Mouse (Mus musculus): Measurements from ENCODE around the gene Pole. TPM values are rescaled to one million over a fixed set of nuclear protein-coding genes. Genes with fewer than 3 reads are reported as not detected.

Pole gene
- total RNA-seq (2021): 6.2 and 8.0 TPM in 2 replicates
- long read RNA-seq, partial matches to known transcripts: 1 of 2 reads
- long read RNA-seq, other reads (novel, unspliced or antisense): 1 of 2 reads

DNA sequence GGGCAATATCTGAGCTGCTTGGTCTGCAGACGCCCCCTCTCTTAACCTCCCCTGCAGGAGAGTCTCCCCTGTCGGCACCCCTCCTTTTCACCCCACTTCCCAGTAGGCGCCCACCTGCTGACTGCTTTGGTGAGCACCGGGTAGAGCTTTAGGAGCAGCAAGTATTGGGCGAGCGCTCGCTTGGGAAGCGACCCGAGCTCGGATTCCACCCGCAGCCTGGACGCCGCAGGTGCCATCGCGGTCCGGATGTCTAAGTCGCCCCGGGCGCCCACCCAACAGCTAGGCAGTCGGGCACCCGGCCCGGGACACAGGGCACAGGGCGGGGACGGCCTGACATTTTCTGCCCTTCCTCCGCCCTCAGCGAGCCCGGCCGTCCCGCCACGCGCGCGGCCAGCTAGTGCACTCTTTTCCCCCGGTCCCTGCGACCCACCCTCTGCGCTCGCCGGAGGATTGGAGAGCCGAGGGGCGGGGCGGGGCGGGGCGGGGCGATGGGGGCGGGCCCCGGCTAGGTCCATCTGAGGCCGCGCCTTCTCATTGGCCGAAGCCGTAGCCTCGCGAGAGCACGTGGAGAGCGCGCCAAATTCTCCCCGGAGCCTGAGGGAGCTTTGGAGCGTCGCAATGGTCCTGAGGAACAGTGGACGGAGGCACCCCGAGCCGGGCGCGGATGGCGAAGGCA, at the start of gene Pole, which contains the start of gene Pxmp2:
Gene Pole (plus strand): TSS at position 537 of the 676 bp plus-strand sequence.
Gene Pxmp2 (minus strand): TSS at position 417 of the 676 bp plus-strand sequence.
- DNase-seq: peak; percentile 92

DNA sequence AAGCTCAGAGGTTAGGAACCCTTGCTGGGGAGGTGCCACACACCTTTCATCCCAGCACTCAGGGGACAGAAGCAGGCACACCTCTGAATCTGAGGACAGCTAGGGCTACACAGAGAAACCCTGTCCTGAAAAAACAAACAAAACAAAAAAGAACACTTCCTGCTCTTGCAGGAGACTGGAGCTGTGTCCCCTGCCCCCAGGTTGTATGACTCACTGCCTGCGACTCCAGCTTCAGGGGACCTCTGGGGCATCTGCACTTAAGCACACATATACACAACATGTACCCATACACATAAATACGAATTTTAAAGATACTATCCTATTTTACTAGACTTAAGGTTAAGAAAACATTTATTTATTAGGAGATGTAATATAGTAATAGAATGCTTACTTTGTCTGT, 42.0 kb upstream of the Pole start:
- no peak for DNase-seq

DNA sequence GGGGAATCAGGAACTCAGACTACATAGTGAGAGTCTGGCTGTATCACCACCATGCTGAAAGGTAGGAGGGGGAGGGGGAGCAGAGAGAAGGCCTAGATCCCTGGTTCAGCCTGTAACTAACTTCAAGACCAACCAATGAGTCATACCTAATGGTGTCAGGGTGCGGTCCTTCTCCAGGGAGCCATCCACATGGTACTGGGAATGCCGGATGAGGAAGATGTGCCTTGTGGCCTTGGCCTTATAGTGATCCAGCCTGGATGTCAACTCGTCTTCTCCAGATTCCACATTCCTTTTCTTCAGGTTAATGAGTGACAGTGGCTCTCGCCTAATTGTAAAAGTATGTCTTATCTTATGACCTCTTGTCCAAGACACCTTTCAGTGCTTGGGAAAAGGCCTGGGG, 19.2 kb upstream of the Pole start:
- no peak for DNase-seq

DNA sequence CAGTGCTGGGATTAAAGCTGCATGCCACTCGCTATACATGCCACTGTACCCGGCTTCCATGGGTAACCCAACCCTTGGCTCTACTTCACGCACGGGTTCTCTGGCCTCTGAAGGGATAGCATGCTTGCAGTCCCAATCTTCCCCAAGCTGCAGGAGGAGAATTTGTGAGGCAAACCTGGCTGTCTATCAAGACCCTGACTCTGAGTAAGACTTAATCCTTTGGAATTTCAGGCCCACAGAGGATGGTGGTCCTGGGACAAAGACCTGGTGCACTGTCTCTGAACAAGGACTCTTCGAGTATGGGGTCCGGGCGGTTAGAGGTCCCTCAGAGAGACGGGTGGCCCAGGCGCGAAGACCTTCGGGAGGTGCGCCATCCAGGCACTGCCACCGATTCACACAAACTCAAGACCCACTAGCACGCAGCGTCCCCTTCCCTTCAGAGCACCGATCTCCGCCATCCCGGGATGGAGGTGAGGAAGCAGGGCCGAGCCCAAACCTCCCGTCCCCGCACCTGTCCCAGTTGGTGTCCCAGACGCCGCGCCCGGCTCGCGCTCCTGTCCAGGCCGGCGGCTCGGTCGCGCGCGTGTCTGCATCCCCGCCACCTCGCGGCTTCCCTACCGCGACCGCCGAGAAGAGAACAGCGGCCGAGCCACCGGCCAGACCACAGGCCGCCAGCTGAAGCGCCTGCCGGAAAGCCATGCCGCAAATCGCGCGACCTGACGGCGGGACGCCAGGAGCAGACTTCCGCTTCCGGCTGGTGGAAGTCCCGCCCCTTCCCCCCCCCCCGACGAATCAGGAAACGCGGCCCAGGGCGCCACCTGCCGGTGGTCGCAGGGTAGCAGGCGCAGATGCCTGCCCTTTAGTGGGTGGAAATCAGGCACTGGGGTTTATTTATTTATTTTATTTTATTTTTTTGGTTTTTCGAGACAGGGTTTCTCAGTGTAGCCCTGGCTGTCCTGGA, 16.7 kb upstream of the Pole start, which contains the start of gene Pgam5:
Gene Pgam5 (minus strand): TSS at position 773 of the 961 bp plus-strand sequence.
- peak; percentile 95 for DNase-seq

DNA sequence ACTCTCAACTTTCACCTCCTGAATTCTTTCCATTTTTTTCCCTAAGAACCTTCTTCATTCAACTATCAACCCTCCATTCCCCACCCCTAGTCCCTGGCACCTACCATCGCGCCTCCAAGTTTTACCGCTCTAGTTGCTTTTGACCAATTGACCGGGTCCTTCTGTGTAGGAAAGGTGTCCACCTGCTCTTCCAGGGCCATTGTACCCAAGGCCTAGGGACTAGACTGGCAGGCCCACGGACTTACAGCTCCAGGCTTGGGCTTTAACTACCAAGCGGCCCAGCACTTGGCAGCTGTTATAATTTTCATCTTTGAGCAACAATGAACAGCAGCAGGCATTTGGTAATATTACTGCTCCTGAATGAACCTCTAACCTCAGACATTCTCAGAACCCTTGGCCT, 15.9 kb upstream of the Pole start:
- DNase-seq: no peak

DNA sequence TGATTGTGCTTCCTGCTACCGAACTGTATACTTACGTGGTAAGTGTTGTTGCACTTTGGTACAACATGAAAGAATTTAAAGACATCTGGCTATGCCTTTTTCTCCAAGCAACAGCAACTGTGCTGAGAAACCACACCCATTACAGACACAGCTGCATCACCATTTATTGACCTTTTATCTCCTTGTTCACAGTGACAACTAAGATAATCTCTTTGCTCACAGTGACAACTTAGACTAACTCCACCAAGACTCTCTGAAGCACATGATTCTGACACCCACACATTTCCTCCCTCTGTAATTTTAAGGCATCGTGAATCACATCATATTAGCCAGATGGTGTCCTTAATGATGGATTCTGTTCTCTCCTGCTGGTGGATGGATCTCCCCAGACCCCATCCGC, 12.0 kb upstream of the Pole start:
- no peak for DNase-seq

DNA sequence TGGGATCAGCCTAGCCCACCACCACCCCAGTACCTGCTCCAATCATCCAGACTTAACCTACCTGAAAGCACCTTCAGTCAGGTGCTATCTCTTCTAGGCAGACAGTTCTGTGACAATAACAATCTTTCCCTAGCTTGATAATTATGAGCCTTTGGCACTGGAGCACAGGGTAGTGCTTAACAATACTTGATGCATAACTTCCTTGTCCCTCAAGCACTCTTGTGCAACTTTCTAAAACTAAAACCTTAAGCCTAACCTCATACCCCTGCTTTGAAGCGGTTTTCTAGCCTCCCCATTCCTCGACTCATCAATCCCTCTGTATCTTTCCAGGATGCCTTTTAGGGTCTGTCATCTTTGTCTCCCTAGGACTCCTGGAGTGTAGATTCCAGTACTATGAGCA, 11.3 kb upstream of the Pole start:
- DNase-seq: no peak

DNA sequence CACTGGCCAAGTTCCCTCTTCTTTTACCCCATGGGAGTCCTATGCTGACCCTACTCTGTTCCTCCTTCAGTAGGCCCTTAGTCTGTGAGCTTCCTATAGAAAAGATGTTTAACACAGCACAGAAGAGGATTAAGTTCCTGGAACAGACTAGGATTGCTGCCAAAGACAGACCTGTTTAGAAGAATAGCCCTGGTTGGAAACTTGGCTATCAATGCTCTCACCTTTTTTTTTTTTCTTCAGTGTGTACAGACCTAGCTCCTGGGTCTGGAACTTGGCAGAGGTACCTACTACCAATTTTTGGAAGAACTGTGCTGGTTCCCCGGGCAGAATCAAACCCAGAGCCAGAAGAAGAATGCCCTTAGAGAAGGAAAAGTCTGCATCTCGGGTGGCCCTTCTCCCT, 9.7 kb upstream of the Pole start:
- no peak for DNase-seq

DNA sequence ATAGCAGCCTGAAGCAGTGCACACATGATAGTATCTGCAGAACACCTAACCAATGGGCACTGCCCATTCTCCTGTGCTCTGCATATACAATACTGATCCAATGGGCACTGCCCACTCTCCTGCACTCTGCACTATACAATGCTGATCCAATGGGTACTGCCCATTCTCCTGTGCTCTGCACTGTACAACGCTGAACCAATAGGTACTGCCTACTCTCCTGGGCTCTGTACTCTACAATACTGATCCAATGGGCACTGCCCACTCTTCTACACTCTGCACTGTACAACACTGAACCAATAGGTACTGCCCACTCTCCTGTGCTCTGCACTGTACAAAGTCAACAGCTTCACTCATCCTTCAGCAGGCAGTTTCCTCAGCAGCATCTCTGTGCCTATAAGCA, 9.2 kb upstream of the Pole start:
- no peak for DNase-seq

DNA sequence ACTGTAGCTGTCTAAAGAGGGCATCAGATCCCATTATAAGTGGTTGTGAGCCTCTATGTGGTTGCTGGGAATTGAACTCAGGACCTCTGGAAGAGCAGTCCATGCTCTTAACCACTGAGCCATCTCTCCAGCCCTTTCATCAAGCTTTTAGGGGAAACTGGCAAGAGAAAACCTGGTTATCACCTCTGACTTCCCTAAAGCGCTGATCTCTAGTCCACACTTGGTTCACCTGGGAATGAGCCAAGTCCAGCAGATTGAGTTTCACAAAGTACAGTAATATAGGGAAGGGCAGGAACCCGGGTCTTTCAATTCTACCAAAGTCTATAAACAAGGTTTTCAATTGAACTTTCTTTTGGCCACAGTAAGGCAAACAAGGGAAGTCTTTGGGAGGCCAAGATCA, 4.1 kb upstream of the Pole start:
- no peak for DNase-seq

DNA sequence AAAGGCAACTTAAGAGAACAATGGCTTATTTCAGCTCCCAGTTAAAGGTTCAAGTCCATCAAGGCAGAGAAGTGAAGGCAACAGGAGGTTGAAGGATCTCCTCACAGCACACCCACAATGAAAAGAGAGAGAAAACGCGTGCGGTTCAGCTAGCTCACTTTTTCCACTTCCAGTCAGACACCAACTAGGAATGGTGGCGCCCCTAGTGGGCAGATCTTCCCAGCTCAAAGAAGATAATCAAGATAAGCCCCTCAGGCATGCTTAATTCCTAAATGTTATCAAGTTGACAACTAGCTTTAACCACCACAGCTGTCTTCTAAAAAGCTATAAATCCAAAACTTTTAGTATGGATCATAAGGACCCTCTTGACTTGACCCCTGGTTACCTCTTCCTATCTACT, 1.6 kb upstream of the Pole start:
- peak; percentile 51 for DNase-seq

DNA sequence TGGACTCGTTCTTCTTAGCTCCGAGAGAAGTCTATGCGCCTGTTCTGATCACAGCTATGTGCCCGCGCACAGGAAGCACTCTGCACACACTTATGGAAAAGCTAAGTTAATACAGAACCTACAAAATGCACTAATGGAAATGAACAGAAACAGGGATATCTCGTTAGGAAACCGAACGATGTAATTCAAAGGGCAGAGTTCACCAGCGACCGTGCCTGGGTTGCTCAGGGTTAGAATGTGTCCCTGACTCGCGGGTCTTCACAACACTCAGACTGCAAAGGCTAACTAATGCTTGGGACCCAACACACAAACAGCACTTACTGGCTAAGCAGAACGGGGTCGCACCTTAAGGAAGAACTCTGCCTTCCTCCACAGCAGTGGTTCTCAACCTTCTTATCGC, 950 bp upstream of the Pole start:
- no peak for DNase-seq

DNA sequence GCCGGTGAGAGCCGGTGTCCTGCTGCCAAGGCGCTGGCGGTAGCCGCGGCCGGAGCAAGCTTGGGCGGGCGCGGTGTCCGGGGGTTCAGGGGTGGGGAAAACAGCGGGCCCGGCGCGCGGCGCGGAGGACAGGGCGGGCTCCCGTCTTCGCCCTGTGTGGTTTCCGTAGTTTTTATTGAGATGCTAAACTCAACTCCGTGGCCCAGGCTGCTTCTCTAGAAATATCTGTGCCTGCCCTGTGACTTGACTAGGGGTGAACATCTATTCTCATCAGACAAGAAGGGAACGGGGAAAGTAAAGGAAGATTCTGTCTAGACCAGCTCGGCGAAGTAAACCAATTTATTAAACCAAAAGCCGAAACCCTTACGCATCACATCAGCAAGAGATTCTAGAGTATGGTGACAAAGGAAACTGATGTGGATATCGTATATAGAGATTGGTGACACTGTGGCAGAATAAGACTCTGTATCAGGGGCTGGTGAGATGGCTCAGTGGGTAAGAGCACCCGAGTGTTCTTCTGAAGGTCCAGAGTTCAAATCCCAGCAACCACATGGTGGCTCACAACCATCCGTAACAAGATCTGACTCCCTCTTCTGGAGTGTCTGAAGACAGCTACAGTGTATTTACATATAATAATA, 459 bp downstream of the Pole start:
- no peak for DNase-seq

DNA sequence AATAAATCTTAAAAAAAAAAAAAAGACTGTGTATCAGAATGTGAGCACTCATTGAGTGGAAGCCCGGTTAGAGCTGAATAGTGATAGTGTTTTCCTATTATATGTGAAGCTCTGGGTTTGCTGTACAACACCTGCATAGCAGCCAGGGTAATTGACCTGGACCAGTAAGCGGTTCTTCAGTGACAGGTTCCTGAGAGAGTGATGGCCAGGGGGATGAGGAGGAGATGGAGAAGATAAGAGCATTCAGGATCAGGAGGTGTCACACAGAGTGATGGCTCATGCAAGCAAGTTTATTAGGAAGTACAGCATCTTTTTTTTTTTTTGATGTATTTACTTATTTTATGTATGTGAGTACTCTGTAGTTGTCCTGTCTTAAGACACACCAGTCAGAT, 974 bp downstream of the Pole start:
- no peak for DNase-seq

DNA sequence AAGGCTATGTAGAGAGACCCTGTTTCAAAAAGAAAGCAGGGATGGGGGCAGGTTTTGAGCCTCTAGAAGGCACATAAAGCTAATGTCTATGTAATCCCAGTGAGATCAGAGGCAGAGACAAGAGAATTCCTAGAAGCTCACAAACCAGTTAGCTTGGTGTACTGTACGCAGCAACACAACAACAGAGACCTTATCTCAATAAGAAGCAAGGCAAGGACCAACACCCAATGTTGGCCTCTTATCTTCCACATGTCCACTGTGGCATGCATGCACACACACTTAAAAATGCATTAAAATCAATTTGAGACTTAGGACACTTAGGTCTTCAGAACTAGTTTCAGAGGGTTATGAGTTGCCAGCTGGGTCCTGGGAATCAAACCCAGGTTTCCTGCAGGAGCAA, 5.5 kb downstream of the Pole start:
- DNase-seq: no peak

DNA sequence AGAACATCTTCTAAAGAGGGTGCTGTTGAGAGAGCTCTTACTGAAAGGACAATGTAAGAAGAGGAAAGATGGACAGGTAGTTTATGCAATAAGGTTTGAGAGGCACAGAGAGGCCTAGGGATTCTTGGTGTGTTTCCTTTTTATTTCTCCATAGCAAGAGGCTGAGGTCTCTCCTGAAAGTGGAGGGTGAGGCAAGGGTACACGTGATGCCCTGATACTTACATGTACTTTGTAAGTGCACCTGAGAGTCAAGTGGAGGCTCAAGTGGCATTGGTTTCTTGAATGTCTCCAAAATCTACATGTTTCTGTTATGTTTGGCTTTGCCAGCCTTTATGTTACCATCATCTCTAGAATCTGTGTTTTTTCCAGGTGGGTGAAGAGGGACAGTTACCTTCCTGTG, 10.5 kb downstream of the Pole start:
- DNase-seq: no peak

DNA sequence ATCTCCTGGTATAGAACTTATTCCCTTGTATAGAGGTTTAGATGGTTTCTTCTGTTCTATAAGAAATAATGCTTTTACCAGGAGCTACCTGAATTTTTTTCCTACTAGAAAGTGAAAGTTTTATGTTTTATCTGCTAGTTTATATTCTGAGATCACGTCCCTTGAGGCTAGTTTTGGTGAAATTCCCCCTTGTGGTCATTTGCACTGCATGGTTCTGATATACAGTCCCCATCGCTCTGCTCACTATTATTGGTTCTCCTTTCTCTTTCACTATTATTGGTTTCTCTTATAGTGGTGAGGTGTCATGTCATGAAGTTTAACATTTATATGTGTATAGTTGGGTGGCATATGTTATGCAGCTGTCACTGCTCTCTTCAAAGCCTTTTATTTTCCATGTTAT, 14.5 kb downstream of the Pole start:
- DNase-seq: no peak

DNA sequence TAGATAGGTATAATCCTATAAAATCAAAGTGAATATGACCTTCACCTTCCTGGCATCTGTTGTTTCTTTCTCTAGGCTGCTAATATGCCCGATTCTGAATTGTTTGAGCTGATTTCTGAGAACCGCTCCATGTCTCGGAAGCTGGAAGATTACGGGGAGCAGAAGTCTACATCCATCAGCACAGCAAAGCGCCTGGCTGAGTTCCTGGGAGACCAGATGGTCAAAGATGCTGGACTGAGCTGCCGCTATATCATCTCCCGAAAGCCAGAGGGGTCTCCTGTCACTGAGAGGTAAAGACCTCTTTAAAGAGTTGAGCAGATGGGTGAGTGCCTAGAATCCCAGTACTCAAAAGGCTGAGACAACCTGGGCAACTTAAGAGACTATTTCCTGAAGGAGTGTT, 22.8 kb downstream of the Pole start:
- no peak for DNase-seq

DNA sequence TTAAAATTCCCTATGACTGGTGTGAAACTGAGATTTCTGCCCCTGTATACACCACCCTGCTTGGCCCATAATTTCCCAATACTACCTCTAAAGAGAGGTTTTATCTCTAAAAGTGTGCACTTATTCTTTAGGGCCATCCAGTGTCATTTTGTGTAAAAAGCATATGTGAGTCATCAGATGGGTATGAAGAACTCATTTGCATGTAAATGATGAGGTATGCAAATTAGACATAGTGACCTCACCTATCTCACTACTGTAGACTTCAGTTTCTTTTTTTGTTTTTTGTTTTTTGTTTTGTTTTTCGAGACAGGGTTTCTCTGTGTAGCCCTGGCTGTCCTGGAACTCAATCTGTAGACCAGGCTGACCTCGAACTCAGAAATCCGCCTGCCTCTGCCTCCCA, 27.0 kb downstream of the Pole start:
- no peak for DNase-seq

DNA sequence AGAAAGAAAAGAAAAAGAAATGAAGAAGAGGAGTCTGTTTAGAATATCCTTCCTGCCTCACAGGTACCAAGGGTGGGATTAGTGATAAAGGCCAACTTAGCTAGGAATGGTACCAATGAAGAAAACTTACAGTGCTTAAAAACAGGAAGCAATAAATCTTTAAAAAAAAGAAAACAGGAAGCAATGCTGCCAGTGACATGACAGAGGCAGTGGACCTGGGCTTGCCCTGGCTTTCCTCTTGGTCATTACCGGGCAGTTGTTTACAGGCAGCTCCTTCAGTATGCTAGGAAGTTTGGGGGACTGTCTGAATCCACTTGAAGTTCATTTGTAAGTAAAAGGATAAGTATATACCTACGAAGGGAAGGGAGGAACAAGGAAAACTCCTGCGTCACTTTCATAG, 44.4 kb downstream of the Pole start:
- DNase-seq: no peak

DNA sequence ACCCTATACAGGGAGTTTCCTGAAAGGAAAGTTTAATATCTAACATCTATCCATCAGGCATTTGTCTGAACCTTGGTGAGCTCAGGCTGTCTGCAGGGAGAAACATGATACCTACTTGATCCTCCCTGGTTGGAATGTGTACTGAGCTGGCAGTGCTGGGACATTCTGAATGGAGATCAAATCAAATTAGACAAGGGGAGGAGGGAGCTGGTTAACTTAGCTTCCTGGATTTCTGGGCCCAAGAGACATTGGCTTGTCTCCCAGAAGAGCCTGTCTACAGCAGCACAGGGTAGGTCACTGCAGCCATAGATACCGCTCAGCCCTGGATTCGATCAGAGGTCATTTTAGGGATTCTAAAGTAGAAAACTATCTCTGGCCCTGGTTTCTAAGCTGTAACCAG, 52.7 kb downstream of the Pole start:
- no peak for DNase-seq

DNA sequence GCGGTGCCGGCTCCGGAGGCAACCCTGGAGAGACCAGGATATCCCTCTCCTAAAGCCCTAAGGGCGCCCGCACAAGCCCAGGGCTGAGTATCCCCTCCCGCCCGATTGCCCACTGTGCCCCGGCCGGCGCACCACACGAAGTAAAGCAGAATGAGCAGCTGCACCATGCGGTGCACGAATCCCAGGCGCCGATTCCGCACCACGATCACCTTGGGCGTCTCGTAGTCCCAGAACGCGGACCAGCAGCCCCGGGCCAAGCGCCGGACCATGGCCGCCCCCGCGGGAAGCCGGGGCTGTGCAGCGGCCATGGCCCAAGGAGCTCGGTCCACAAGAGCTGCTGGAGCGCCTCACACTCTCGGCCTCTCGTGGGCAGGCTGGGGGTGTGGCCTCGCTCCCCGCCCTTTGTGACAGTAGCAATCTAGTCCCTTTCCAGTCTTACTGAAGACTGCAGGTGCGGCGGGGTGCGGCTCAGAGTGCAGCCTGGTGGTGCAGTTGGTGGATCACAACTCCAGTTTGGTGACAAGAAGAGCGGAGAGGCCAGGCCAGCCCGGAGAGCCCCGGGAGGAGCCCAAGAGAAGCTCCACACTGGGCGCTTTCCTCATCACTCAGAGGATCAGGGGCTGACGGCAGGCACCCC, 56.7 kb downstream of the Pole start, which contains the start of gene P2rx2:
Gene P2rx2 (minus strand): TSS at position 565 of the 637 bp plus-strand sequence.
- DNase-seq: peak; percentile 70

All from adrenal gland, postnatal 25 days (tissue).